Mouse (Mus musculus): ENCODE results near the gene Abcc3. TPM values are rescaled to one million over a fixed set of nuclear protein-coding genes. Genes with fewer than 3 reads are reported as not detected.
"Not testable (repeated sequence)": the region's sequence is repeated elsewhere in the genome, so short reads cannot be mapped to it uniquely, and the experiment has no call there.

Gene Abcc3
- polyA plus RNA-seq, 1 experiment from 2014 or later = 1.5 TPM

DNA sequence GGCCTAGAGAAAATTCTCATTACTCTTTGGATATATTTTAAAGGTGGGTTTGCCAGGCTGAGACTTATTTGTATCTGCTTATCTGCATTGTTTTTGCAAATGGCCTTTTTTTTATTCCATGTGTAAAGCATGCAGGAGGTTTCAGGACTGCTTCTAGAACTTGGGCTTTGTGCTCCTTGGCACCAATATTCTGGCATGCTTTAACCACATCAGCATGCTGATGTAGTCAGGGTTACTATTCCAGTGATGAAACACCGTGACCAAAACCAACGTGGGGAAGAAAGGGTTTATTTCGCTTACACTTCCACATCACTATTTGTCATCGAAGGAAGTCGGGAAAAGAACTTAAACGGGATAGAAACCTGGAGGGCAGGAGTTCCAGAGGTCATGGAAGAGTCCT, 8.2 kb upstream of the Abcc3 start:
- ATAC-seq = no peak
- H3K36me3 ChIP-seq = no peaks in the 10 kb centered on the region
- H3K9me3 ChIP-seq = no peaks in the 10 kb centered on the region
- H3K4me2 ChIP-seq (replicated peaks) = no peak overlapping the region
- H3K27me3 ChIP-seq (replicated peaks) = no peaks in the 10 kb centered on the region
- H3K9ac ChIP-seq = no peak overlapping the region
- 71% methylated on average over 6 of the region's 6 CpGs for WGBS
- H3K4me1 ChIP-seq (replicated peaks) = peaks cover 12% of the 10 kb centered on the region
- H3K27ac ChIP-seq = no peak overlapping the region
- no peak overlapping the region for H3K4me3 ChIP-seq (replicated peaks)

DNA sequence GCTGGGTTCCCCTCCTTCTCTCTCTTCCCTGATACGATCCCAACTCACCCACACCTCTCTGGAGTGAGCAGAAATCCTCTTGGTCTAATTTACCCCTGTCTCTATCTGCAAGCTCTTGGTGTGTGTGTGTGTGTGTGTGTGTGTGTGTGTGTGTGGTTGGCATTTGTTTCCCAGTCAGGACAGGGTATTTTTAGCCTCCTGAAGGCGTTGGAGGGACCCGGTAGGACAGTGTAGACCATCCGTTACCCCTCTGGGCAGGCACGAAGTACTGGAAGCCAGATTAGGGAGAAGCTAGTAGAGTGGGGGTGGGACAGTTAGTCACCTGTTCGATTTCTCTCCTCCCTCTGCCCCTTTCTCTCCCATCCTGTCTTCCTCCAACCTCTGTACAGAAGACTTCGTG, 1.3 kb upstream of the Abcc3 start:
- Histone ChIP-seq H3K9ac (no peak overlapping the region), H3K27me3 (replicated peaks) (0 out of 2 replicates have a peak, but pooled peaks cover 5% of the 10 kb centered on the region), H3K9me3 (no peaks in the 10 kb centered on the region), H3K4me3 (replicated peaks) (no peak overlapping the region), H3K27ac (no peak overlapping the region), H3K4me2 (replicated peaks) (no peak overlapping the region), H3K36me3 (no peaks in the 10 kb centered on the region), H3K4me1 (replicated peaks) (peaks cover 17% of the 10 kb centered on the region)
- ATAC-seq = no peak
- WGBS = 86% methylated on average over 7 of the region's 7 CpGs

DNA sequence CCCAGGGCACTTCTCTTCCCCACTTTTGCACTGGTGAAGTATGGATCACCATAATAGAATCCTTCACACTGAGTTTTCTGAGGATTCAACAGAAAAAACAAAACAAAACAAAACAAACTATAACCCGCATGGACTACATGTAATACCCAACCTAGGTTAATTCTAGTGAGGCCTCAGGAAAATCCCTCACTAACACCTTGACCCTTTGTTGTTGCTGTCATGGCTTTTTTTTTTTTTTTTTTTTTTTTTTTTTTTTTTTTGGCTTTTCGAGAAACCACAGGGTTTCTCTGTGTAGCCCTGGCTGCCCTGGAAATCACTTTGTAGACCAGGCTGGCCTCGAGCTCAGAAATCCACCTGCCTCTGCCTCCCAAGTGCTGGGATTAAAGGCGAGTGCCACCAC, 693 bp upstream of the Abcc3 start:
- 85% methylated on average over 4 of the region's 4 CpGs for WGBS
- ATAC-seq; H3K4me2 ChIP-seq (replicated peaks): not testable (repeated sequence)

DNA sequence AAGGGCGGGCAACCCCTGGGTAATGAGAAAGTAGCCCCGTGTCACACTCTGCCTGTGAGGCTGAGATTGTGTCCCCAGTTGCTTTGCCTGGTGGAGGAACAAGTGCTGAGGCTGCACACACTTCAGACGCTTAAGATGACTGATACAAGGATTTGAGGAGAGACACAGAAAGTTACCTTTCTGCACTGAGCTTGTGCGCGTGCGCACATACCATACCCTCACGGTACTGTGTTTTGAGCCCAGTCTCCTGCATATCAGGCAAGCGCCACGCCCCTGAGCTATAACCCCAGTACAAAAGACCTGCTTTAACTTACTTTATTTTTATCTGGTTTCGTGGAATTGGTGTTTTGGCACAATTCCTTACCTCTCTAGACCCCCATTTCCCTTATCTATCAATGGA, 1.1 kb downstream of the Abcc3 start:
- no peaks in the 10 kb centered on the region for H3K9me3 ChIP-seq
- H3K27ac ChIP-seq = no peak overlapping the region
- H3K9ac ChIP-seq = no peak overlapping the region
- H3K4me2 ChIP-seq (replicated peaks) = no peak overlapping the region
- no peaks in the 10 kb centered on the region for H3K36me3 ChIP-seq
- H3K4me3 ChIP-seq (replicated peaks) = no peak overlapping the region
- H3K27me3 ChIP-seq (replicated peaks) = 0 out of 2 replicates have a peak, but pooled peaks cover 5% of the 10 kb centered on the region
- ATAC-seq = no peak
- H3K4me1 ChIP-seq (replicated peaks) = peaks cover 17% of the 10 kb centered on the region
- WGBS = 80% methylated on average over 10 of the region's 10 CpGs

More for the DNA sequence above, 693 bp upstream of the Abcc3 start:
- H3K9ac ChIP-seq; H3K27ac ChIP-seq; H3K9me3 ChIP-seq; H3K27me3 ChIP-seq (replicated peaks); H3K4me3 ChIP-seq (replicated peaks); H3K36me3 ChIP-seq: not testable (repeated sequence)
- H3K4me1 ChIP-seq (replicated peaks) = peaks cover 17% of the 10 kb centered on the region

DNA sequence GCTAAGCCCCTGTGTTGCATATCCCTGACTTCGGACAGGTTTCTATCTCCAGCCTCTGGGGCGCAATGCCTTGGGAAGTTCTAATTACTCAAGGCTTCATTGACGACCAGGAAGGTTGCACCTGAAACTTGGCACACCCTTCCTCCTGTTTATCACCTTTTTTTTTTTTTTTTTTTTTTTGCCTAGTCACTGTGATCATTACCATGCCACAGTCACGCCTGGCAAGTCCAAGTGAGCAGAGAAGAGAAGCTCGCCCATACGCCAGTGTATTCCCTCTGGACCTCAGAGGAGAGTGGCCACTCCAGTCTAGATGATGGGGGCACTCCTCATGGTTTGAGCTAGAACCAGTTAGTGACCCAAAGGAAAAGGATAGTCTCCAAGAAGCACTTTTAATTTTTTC, 2.0 kb downstream of the Abcc3 start:
- Histone ChIP-seq H3K9ac (no peak overlapping the region), H3K4me3 (replicated peaks) (no peak overlapping the region), H3K4me1 (replicated peaks) (peaks cover 26% of the 10 kb centered on the region), H3K36me3 (no peaks in the 10 kb centered on the region), H3K27ac (no peak overlapping the region), H3K27me3 (replicated peaks) (0 out of 2 replicates have a peak, but pooled peaks cover 5% of the 10 kb centered on the region), H3K4me2 (replicated peaks) (no peak overlapping the region), H3K9me3 (no peaks in the 10 kb centered on the region)
- ATAC-seq = no peak
- WGBS = 81% methylated on average over 6 of the region's 6 CpGs

DNA sequence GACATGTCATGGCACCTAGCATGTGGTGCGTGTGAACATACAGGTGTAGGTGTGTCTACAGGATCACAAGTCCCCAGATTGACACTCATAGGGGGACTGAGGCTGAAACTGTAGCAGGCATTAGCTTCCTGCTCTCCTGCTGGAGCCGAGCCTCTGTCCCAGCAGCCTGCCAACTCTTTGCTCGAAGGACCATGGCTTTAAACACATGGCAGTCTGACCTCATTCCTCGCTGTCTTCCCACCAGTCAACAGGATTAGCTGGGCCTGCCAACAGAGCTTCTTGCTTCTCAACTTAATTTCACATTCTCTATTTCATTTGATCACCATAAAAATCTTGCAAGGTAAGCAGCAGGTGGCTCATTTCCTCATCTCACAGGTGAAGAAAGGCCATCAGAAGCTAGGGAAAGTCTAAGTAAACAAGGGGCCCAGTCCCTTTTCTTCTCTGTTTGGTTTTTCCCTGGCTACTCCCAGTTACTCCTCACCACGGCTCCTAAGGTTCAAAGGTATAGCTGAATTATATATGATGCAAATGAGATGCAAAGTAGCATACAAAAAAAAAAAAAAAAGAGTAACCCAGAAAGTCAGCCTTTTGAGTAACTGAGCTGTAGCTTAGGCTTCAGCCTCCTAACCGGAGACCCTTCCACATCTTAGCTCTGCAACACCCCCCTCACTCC, 2.9 kb downstream of the Abcc3 start:
- Histone ChIP-seq H3K27me3 (replicated peaks) (0 out of 2 replicates have a peak, but pooled peaks cover 5% of the 10 kb centered on the region), H3K4me2 (replicated peaks) (no peak overlapping the region), H3K9me3 (no peaks in the 10 kb centered on the region), H3K9ac (no peak overlapping the region), H3K4me3 (replicated peaks) (no peak overlapping the region), H3K36me3 (no peaks in the 10 kb centered on the region), H3K27ac (no peak overlapping the region), H3K4me1 (replicated peaks) (peaks cover 33% of the 10 kb centered on the region)
- 51% methylated on average over 6 of the region's 6 CpGs for WGBS
- ATAC-seq = peak; percentile 63

DNA sequence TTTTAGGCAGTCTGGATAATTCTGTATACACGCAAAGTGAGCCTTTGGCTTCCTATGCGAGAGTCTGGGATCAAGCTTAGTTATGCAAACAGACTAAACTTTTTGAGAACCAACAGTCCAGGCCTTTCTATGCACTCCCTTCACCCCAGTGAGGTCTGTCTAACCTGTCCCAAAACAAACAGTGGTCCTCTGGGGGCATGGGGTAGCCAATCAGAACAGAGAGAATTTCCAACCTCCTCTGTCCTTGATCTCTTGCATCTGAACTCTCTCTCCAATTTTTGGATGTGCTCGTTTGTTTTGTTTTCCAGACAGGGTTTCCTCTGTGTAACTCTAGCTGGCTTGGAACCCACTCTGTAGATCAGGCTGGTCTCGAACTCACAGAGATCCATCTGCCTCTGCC, 3.8 kb downstream of the Abcc3 start:
- Histone ChIP-seq H3K4me1 (replicated peaks) (peaks cover 33% of the 10 kb centered on the region), H3K36me3 (no peaks in the 10 kb centered on the region), H3K9ac (no peak overlapping the region), H3K27ac (no peak overlapping the region), H3K4me2 (replicated peaks) (no peak overlapping the region), H3K4me3 (replicated peaks) (no peak overlapping the region), H3K9me3 (no peaks in the 10 kb centered on the region), H3K27me3 (replicated peaks) (0 out of 2 replicates have a peak, but pooled peaks cover 5% of the 10 kb centered on the region)
- 79% methylated on average over 4 of the region's 4 CpGs for WGBS
- no peak for ATAC-seq

DNA sequence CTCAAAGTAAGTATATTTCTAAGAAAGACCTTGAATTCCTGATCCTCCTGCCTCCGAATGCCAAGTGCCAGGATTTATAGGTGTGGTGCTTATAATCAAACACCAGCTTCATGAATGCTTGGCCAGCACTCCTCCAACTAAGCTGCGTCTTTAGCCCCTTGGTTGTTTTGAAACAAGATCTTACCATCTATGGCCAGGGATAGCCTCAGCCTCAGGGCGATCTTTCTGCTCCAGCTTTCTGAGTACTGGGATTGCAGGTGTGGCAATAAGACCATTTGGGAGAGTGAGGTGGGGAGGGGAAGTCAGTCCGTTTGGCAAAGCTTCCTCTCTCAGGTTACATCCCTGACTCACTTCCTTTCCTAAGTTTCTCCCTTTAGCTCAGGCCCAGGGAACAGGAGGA, 5.0 kb downstream of the Abcc3 start:
- Histone ChIP-seq H3K36me3 (no peaks in the 10 kb centered on the region), H3K27me3 (replicated peaks) (0 out of 2 replicates have a peak, but pooled peaks cover 5% of the 10 kb centered on the region), H3K9me3 (no peaks in the 10 kb centered on the region), H3K9ac (no peak overlapping the region), H3K4me2 (replicated peaks) (no peak overlapping the region), H3K4me1 (replicated peaks) (peaks cover 31% of the 10 kb centered on the region), H3K4me3 (replicated peaks) (no peak overlapping the region), H3K27ac (no peak overlapping the region)
- 67% methylated on average over 4 of the region's 4 CpGs for WGBS
- no peak for ATAC-seq

DNA sequence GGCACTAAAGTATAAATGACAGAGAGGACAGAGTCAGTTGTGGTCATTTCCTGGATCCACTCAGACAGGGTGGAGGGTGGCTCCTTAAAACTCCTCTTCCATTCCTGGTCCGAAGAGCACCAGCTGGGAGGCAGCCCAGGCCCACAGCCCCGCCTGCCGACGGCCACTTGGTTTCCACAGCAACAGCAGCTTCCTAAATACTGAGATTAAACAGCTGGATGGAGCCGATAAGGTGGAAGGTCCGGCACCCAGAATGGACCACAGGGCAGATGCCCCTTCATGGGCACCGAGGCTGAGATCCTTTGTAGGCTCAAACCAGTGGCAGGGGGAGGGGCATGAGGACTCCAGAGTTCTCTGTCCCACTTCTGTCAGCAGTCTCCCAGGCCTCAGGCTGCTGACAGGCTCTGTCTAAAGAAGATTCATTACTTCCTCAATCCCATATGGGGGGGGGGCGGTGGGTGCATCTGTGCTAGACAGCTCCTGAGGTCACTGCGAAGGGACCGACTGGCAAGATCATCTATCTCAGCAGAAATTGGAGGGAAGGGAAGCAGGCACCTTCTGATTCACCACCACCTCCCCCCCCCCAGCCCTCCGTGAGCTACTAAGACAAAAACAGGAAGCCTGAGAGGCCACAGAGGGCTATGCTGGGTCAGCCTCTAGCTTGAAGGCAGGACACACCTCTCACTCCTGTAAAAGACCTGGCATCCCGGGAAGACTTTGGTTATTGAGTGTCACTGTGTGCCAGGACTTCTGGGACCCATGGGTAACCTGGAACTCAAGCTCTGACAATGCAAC, 6.6 kb downstream of the Abcc3 start:
- Histone ChIP-seq H3K36me3 (no peaks in the 10 kb centered on the region), H3K4me3 (replicated peaks) (no peak overlapping the region), H3K9ac (no peak overlapping the region), H3K27me3 (replicated peaks) (no peaks in the 10 kb centered on the region), H3K27ac (peak overlapping the region; percentile 45), H3K4me2 (replicated peaks) (peak overlapping the region; percentile 47), H3K9me3 (no peaks in the 10 kb centered on the region), H3K4me1 (replicated peaks) (peaks cover 25% of the 10 kb centered on the region)
- 12% methylated on average over 12 of the region's 12 CpGs for WGBS
- ATAC-seq = peak; percentile 66

DNA sequence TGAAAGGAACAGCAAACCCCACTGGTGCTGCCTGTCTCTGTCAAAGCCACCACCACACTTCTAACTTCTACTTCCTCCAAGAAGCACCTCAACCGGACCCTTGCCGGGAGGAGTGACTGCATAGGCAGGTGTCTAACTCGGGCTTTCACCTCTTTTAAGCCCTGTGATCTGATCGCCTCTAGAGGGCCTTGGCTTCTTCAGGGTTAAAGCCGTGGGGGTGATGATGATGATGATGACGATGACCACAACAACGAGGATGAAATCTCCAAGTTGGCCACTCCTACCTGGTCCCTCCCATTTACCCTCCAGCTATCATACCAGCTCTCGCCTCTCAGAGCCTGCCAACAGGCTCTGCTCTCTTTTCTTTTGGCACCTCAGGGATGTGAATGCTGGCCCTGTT, 13.1 kb downstream of the Abcc3 start:
- Histone ChIP-seq H3K27ac (no peak overlapping the region), H3K9me3 (no peaks in the 10 kb centered on the region), H3K4me3 (replicated peaks) (no peak overlapping the region), H3K9ac (no peak overlapping the region), H3K4me2 (replicated peaks) (no peak overlapping the region), H3K4me1 (replicated peaks) (no peaks in the 10 kb centered on the region), H3K36me3 (no peaks in the 10 kb centered on the region), H3K27me3 (replicated peaks) (no peaks in the 10 kb centered on the region)
- ATAC-seq = no peak
- WGBS = 78% methylated on average over 8 of the region's 8 CpGs

DNA sequence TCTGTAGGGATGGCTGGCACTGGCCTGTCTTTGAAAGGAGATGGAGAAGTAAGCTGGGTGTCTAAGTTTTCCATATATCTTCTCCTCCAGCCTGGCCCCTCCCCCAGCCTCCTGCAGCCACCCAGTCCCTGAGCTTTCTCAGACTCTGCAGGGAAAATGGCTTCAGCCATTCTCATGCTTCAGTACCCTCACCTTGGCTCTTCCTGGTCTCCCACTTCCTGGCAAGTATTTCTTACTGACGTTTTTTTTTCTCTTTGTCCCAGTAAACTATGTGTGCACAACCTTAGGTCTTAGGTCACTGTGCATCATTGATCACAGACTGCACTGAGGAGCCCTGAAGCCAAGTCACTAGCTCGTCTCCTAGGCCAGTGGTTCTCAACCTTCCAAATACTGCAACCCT, 13.7 kb downstream of the Abcc3 start:
- Histone ChIP-seq H3K4me1 (replicated peaks) (no peaks in the 10 kb centered on the region), H3K9ac (no peak overlapping the region), H3K4me3 (replicated peaks) (no peak overlapping the region), H3K9me3 (no peaks in the 10 kb centered on the region), H3K4me2 (replicated peaks) (no peak overlapping the region), H3K27ac (no peak overlapping the region), H3K36me3 (no peaks in the 10 kb centered on the region), H3K27me3 (replicated peaks) (no peaks in the 10 kb centered on the region)
- no peak for ATAC-seq
- WGBS = 39% methylated on average over 2 of the region's 2 CpGs

DNA sequence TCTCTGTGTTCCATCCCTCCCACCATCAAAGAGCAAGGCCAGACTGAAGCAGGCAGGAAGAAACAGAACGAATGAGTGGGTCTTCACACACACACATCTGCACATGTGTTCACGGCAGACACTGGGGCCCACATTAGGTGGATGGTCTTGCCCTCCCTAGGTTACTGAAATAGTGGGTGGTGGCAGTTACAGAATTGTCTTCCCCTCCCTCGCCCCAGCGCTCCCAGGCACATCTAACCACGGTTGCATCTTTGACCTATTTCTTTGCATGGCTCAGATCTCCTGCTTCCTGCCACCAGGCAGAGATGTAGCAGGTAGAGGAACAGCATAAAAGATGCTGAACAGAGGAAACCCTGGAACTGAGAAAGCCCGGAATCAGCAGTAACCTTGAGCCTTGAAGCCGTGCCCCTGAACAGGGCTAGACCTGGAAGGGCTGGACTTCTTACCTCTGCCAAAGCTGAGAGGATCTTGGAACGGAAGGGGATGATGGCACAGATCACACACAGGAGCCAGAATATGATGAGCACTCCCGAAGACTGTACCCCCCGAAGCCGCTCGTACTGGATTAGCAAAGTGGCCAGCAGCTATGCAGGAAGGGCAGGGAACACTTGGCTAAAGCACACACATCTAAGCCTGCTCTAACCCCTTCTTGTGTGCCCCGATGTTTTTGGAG, 18.4 kb downstream of the Abcc3 start:
- Histone ChIP-seq H3K27me3 (replicated peaks) (no peaks in the 10 kb centered on the region), H3K4me2 (replicated peaks) (no peak overlapping the region), H3K27ac (no peak overlapping the region), H3K9ac (no peak overlapping the region), H3K36me3 (no peaks in the 10 kb centered on the region), H3K4me3 (replicated peaks) (no peak overlapping the region), H3K4me1 (replicated peaks) (peaks cover 5% of the 10 kb centered on the region), H3K9me3 (no peaks in the 10 kb centered on the region)
- no peak for ATAC-seq
- WGBS = 85% methylated on average over 13 of the region's 13 CpGs
